Mouse (Mus musculus): Measurements from ENCODE around the gene Wdr25. TPM values are rescaled to one million over a fixed set of nuclear protein-coding genes. Genes with fewer than 3 reads are reported as not detected.

Gene Wdr25
- total and polyA plus RNA-seq, 2 experiments: 9.4 to 11.4 TPM

DNA sequence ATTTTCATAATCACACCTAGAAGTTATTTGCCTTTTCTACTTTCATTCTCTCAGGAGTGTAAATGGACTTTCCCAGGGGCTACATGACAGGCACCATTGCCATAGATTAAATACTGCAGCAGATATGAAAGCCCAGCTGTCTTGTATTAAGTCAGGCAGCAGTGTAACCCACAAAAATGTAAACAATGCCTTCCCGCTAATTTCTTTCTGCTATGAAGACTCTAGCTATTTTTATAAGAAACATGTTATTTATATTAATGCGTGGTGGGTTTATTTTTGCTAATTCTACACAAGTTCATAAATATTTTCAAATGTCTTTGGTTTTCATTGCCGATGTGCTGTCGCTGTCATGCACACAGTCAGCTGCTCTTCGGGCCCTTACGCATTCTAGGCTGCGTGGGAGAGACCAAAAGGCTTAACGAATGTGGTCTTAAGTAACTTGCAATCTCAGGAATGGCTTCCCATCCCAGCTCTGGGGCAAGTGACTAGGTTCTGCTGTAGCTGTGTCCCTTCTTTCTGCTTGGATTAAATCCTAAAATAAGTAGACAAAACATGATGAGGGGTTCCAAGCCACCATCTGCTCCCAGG lies 16.5 kb downstream of the Wdr25 start:
- no peak overlapping the region for H3K4me3 ChIP-seq (ENCODE audit: insufficient read depth, low read depth, low read length)
- no peak overlapping the region for H3K9ac ChIP-seq (ENCODE audit: low read depth, low read length)
- TF ChIP-seq CTCF (IDR thresholded peaks at IDR 0.05; ENCODE audit: low read depth, low read length) (no peak), POLR2A (IDR thresholded peaks at IDR 0.05; ENCODE audit: extremely low read depth, insufficient read depth, low read length) (no peak)
- 92% methylated on average over 8 of the region's 8 CpGs for WGBS
- H3K27me3 ChIP-seq (ENCODE audit: control insufficient read depth, insufficient read depth, low read length): no peaks in the 10 kb centered on the region
- no peaks in the 10 kb centered on the region for H3K79me2 ChIP-seq (ENCODE audit: control insufficient read depth, insufficient read depth, low read length)
- H3K4me1 ChIP-seq (ENCODE audit: control insufficient read depth, insufficient read depth, low read length): no peaks in the 10 kb centered on the region
- no peaks in the 10 kb centered on the region for H3K36me3 ChIP-seq (ENCODE audit: control insufficient read depth, insufficient read depth, low read length)
- DNase-seq (ENCODE audit: extremely low read depth, low read depth, low spot score): no peak
- H3K27ac ChIP-seq (replicated peaks; ENCODE audit: insufficient read depth, low read depth, low read length): no peak overlapping the region

DNA sequence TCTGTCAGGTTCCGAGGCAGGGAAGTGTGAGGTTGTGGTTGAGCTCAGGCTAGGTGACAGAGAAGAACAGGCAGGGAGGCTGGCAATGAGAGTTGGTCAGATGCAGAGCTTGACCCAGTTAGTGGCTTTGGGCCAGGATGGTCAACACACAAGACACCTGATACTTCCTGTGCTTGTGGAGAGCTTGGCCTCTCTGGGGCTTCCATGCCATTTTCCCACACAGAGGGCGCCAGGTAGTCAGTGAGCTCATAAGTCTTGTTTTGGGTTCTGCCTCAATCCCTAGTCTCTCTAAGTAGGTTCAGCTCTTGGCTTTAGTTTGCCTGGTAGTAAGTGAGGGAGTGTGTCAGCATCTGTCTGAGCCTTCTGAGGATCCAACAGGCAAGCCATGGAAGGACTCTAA lies 19.0 kb downstream of the Wdr25 start:
- Histone ChIP-seq H3K27me3 (ENCODE audit: control insufficient read depth, insufficient read depth, low read length) (no peaks in the 10 kb centered on the region), H3K27ac (replicated peaks; ENCODE audit: insufficient read depth, low read depth, low read length) (no peak overlapping the region), H3K4me3 (ENCODE audit: insufficient read depth, low read depth, low read length) (no peak overlapping the region), H3K9ac (ENCODE audit: low read depth, low read length) (no peak overlapping the region), H3K4me1 (ENCODE audit: control insufficient read depth, insufficient read depth, low read length) (no peaks in the 10 kb centered on the region), H3K79me2 (ENCODE audit: control insufficient read depth, insufficient read depth, low read length) (no peaks in the 10 kb centered on the region), H3K36me3 (ENCODE audit: control insufficient read depth, insufficient read depth, low read length) (no peaks in the 10 kb centered on the region)
- TF ChIP-seq POLR2A (IDR thresholded peaks at IDR 0.05; ENCODE audit: extremely low read depth, insufficient read depth, low read length) (no peak), CTCF (IDR thresholded peaks at IDR 0.05; ENCODE audit: low read depth, low read length) (no peak)
- WGBS: 90% methylated on average over 2 of the region's 2 CpGs
- no peak for DNase-seq (ENCODE audit: extremely low read depth, low read depth, low spot score)

DNA sequence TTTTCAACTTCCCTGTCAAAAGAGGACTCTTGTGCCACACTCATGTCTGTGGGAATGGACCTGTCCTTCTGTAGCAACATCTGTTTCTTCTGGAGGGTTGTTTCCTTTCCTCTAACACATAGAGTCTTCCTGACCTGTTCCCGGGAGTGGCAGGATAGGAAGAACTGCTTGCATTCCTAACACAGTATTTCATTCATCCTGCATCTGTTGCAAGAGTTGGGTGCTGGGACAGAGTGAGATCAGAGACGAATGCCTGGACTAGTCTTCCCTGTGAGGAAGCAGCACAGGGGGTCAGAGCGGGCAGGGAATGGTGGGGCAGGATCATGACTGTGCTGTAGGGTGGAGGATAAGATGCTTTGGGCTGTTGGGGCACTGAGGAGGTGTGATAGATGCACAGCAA lies 20.8 kb downstream of the Wdr25 start:
- Histone ChIP-seq H3K79me2 (ENCODE audit: control insufficient read depth, insufficient read depth, low read length) (no peaks in the 10 kb centered on the region), H3K36me3 (ENCODE audit: control insufficient read depth, insufficient read depth, low read length) (no peaks in the 10 kb centered on the region), H3K4me3 (ENCODE audit: insufficient read depth, low read depth, low read length) (no peak overlapping the region), H3K27me3 (ENCODE audit: control insufficient read depth, insufficient read depth, low read length) (no peaks in the 10 kb centered on the region), H3K27ac (replicated peaks; ENCODE audit: insufficient read depth, low read depth, low read length) (no peak overlapping the region), H3K9ac (ENCODE audit: low read depth, low read length) (no peak overlapping the region), H3K4me1 (ENCODE audit: control insufficient read depth, insufficient read depth, low read length) (no peaks in the 10 kb centered on the region)
- TF ChIP-seq POLR2A (IDR thresholded peaks at IDR 0.05; ENCODE audit: extremely low read depth, insufficient read depth, low read length): no peak
- TF ChIP-seq CTCF (IDR thresholded peaks at IDR 0.05; ENCODE audit: low read depth, low read length): no peak
- WGBS: 88% methylated on average over 3 of the region's 3 CpGs
- DNase-seq (ENCODE audit: extremely low read depth, low read depth, low spot score): no peak

DNA sequence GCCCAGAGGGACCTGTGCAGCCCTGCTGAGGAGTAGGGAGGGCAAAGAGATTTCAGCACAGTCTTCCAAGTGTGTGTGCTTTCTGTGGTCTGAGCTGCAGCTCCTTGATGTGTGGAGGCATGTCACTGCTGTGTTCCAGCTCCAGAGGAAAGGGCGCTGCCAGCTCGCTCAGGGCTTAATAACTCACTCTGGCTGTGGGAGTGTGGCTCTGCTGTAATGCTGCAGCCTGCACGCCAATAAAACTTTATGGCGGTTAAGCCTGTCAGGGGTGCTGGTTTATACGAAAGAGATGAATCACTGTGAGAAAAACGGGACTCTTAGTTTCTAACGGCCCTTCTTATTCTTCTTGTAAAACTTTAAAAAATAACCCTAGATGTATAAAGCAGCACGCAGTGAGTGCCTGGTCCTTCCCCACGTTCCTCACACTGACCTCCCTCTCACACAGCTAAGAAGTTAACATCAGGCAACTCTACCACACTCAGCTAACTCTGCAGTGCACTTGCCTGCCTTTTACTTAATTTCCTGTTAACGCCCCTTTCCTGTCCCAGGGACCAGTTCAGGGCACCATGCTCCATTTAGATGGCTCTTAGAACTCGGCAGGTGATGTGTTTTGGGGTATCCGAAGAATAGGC lies 21.4 kb downstream of the Wdr25 start:
- Histone ChIP-seq H3K27ac (replicated peaks; ENCODE audit: insufficient read depth, low read depth, low read length) (no peak overlapping the region), H3K36me3 (ENCODE audit: control insufficient read depth, insufficient read depth, low read length) (no peaks in the 10 kb centered on the region), H3K27me3 (ENCODE audit: control insufficient read depth, insufficient read depth, low read length) (no peaks in the 10 kb centered on the region), H3K79me2 (ENCODE audit: control insufficient read depth, insufficient read depth, low read length) (no peaks in the 10 kb centered on the region), H3K4me3 (ENCODE audit: insufficient read depth, low read depth, low read length) (no peak overlapping the region), H3K4me1 (ENCODE audit: control insufficient read depth, insufficient read depth, low read length) (no peaks in the 10 kb centered on the region), H3K9ac (ENCODE audit: low read depth, low read length) (no peak overlapping the region)
- DNase-seq (ENCODE audit: extremely low read depth, low read depth, low spot score): no peak
- TF ChIP-seq CTCF (IDR thresholded peaks at IDR 0.05; ENCODE audit: low read depth, low read length): no peak
- no peak for TF ChIP-seq POLR2A (IDR thresholded peaks at IDR 0.05; ENCODE audit: extremely low read depth, insufficient read depth, low read length)
- 87% methylated on average over 12 of the region's 12 CpGs for WGBS

DNA sequence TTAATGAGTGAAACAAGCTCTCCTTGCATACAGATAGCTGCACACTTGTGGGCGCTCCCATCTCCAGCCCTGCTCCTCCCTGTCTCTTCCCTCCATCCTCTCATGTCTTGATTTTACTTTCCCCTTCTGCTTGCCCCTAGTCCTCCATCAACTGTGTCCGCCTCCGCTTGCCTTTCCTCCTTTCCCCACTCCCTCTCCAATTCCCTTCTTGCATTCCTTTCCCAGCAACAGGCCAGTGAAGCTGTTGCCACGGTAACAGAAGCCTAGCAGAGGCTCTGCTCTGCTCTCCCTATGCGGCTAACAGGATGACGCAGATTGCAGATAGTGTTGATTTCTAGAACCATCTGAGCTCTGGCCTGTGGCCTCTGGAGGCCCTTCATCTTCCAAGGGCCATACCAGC lies 22.5 kb downstream of the Wdr25 start:
- Histone ChIP-seq H3K9ac (ENCODE audit: low read depth, low read length) (no peak overlapping the region), H3K27me3 (ENCODE audit: control insufficient read depth, insufficient read depth, low read length) (no peaks in the 10 kb centered on the region), H3K4me1 (ENCODE audit: control insufficient read depth, insufficient read depth, low read length) (no peaks in the 10 kb centered on the region), H3K27ac (replicated peaks; ENCODE audit: insufficient read depth, low read depth, low read length) (no peak overlapping the region), H3K36me3 (ENCODE audit: control insufficient read depth, insufficient read depth, low read length) (no peaks in the 10 kb centered on the region), H3K4me3 (ENCODE audit: insufficient read depth, low read depth, low read length) (no peak overlapping the region), H3K79me2 (ENCODE audit: control insufficient read depth, insufficient read depth, low read length) (no peaks in the 10 kb centered on the region)
- no peak for DNase-seq (ENCODE audit: extremely low read depth, low read depth, low spot score)
- WGBS: 76% methylated on average over 6 of the region's 6 CpGs
- TF ChIP-seq POLR2A (IDR thresholded peaks at IDR 0.05; ENCODE audit: extremely low read depth, insufficient read depth, low read length) (no peak), CTCF (IDR thresholded peaks at IDR 0.05; ENCODE audit: low read depth, low read length) (no peak)

DNA sequence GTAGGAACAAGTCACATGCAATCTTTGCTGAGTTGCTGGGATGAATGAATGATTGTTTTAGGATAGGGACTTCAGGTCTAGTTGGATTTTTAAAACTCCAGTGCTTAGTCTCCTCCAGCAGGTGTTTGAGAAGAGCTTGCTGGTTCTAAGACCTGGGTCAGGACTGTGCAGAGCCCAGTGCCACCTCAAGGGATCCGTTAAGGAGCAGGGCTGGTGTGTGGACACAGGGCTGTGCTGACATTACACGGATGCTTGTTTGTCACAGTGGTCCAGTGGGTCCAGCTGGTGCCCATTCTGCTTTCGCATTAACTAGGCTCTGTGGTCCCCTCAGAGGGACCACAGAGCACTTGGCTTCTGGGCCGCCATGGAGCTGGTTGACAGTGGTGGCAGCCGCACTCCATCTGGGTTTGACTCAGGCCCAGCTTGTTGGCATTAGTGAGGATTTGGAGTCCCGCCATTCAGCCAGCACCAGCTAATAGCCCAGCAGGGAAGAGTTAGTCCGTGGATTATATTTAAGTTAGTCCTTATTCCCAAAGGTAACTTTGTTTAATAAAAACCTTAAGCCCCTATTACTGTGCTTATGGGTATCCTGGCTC lies 23.1 kb downstream of the Wdr25 start:
- no peak for DNase-seq (ENCODE audit: extremely low read depth, low read depth, low spot score)

More for the DNA sequence above, 23.1 kb downstream of the Wdr25 start:
- no peaks in the 10 kb centered on the region for H3K36me3 ChIP-seq (ENCODE audit: control insufficient read depth, insufficient read depth, low read length)
- no peaks in the 10 kb centered on the region for H3K27me3 ChIP-seq (ENCODE audit: control insufficient read depth, insufficient read depth, low read length)
- no peak overlapping the region for H3K27ac ChIP-seq (replicated peaks; ENCODE audit: insufficient read depth, low read depth, low read length)
- WGBS: 93% methylated on average over 7 of the region's 7 CpGs
- H3K9ac ChIP-seq (ENCODE audit: low read depth, low read length): no peak overlapping the region
- no peaks in the 10 kb centered on the region for H3K4me1 ChIP-seq (ENCODE audit: control insufficient read depth, insufficient read depth, low read length)
- no peak overlapping the region for H3K4me3 ChIP-seq (ENCODE audit: insufficient read depth, low read depth, low read length)
- no peaks in the 10 kb centered on the region for H3K79me2 ChIP-seq (ENCODE audit: control insufficient read depth, insufficient read depth, low read length)
- TF ChIP-seq POLR2A (IDR thresholded peaks at IDR 0.05; ENCODE audit: extremely low read depth, insufficient read depth, low read length): no peak
- TF ChIP-seq CTCF (IDR thresholded peaks at IDR 0.05; ENCODE audit: low read depth, low read length): no peak

Data from liver, adult 2 months (tissue).